Mouse (Mus musculus): ENCODE results near the gene Fam129a. TPM values are rescaled to one million over a fixed set of nuclear protein-coding genes. Genes with fewer than 3 reads are reported as not detected.
A peak's percentile ranks its signal among the peaks of the same experiment; 100 is the strongest.

Gene Fam129a
- total and polyA plus RNA-seq, 3 experiments = 12.9 to 116 (median 101) TPM

DNA sequence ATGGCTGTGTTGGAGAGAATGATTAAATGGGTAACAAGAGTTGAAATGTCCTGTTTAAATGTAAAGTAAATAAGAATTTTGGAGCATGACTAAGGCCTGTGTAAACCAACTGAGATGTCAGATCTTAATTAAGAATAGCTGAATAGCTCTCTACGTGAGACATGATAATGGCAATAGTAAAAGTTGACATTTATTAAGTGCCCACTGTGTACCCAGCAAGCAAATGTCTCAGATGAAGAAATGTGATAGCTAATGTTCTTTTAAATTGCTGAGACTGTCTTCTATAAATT is 13.1 kb downstream of the Fam129a start:
- DNase-seq = no peak

- no peak for DNase-seq
Observed at GRCm38 (mm10) chr1:151584565-151585216, 13.7 kb downstream of the Fam129a start.

DNA sequence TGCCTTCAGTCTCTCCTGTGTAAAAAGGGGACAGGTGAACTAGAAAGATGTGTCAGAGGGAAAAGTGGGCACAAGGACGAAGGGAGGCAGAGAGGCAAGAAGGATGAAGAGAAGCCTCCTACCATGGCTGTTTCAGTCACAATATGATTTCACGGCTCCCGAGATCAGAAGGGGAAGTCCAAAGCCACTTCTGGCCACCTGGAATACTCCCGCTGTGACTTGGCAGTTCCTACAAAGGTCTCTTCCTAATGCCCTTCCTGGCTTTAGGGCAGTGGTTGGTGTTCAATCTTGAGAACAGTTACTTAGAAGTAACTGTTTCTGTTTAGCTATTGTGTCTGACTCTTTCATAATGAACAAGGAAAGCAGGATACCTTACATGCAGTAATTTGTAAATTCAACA is 14.7 kb downstream of the Fam129a start:
- DNase-seq = no peak

DNA sequence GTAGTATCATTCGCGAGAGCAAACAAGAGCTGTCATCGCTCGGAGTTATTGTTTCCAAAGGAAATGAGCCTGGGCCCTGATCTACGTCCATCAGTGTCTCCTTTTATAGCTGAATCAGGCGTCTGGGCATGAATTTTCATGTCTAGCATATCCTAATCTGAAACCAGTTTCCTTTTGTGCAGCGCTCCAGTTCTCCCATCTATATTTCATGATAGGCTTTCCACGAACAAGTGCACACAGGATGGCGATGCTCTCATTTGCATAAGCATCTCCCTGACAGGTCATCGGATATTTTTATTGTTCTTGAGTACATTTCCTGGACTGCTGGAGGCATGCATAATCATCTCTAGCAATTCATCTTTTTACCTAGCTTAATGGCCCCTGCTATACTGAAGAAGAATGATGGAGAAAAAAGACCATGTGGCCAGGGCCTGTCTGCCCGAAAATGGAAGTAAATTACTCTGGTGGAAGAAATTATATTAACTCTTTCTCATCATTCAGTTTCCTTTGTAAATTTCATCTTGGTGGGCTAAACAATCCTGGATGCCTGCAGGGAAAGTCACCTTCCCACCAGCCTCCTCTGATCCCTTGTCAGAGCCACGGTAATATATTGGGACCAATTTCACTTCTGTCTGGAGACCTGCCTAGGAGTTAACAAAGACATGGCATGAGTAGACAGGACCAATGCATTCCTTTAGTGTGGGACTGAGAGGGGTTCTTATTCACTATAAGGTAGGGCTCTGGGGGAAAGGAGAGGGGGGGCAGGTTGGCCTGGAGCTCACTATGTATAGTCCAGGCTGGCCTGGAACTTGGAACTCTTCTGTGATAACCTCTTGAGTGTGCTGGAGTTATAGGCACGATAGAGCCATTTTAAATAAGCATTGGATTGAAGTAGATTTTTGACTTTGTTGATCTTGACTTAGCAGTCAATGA is 21.4 kb downstream of the Fam129a start:
- no peak for DNase-seq

DNA sequence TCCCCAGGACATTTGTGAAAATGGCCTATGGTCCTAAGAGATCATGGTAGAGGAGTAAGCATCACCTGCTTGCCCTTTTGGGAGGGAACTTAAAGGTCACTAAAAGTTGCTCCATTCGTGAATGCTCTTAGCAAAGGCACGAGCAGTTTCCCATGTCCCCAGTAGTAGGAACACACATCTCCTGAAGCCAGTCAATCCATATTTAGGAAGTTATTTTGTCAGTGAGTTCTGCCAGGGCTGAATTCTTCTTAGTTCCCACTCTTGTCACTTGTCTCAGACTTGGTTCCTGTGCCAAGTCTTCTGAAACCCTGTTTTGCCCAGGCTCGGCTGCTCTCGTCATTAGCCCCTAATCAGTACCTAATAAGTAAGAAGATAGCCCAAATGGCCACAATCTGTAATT is 23.9 kb downstream of the Fam129a start:
- no peak for DNase-seq

DNA sequence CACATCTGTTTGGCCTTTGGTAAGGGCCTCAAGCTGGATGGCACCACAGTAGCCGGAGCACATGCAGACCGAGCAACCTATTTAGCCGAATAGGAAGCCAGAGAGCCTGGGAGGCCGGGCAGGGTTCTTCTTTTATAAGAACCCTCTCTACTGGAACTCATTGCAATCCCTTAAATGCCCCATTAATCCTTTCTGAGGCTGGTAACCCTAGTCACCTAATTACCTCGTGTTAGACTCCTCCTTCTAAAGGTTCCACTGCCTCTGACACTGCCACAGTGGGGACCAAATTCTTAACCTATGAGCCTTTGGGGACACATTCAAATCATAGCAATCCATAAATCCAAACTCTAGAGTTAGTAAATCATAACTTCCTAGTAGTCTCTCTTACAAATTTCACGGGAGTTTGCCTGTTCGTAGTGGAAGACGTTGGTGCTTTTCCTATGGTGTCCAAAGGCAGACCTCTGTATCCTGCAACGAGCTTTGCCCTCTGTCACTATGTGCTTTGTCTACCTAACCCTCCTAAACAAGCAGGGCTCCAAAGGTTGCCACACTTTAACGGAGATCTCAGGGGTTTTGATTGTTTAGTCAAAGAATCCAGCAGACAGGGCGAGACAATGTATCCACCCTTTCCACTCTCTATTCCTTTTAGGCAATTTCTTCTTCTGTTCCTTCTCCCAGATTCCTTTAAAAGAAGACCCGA is 24.8 kb downstream of the Fam129a start:
- DNase-seq = no peak

DNA sequence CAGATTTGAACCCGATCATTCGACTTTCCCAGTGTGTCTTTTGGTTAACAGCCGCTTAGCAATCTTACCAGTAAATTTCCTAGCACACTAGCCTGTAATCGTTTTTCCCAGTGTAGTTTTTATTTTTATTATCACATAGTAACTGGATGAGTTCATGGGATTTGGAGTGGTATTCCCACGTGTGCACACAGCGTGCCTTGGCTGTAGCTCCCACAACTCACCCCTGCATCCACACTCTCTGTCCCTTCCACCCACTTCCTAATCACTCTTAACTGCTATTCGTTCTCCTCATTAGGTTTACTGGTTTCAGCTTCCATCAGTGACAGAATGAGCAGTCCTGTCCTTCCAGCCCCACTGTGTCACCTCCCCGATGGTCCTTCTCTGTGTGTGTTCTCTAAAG is 25.6 kb downstream of the Fam129a start:
- no peak for DNase-seq

- DNase-seq = no peak
Observed at GRCm38 (mm10) chr1:151597677-151598297, 26.8 kb downstream of the Fam129a start.

DNA sequence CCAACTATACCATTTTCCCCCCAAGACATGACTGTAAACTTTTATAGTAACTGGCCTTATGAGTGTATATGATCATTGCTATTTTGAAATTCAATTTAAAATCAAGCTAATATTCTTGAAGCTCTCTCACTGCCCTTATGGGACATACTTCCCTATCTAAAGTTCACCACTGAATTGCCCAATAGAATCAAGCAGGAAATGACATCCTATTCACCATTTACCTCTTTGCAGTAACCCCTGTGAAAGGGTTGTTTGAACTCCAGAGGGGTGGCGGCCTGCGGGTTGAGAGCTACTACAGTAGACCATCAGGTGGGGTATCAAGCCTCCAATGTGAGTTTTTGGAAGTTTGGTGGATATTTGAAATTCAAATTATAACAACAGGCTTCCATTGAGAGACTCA is 27.9 kb downstream of the Fam129a start:
- DNase-seq = no peak

- no peak for DNase-seq
Observed at GRCm38 (mm10) chr1:151604328-151604727, 33.3 kb downstream of the Fam129a start.

GRCm38 (mm10) chr1:151607957-151608356 is 37.0 kb downstream of the Fam129a start:
- peak; percentile 80 for DNase-seq

DNA sequence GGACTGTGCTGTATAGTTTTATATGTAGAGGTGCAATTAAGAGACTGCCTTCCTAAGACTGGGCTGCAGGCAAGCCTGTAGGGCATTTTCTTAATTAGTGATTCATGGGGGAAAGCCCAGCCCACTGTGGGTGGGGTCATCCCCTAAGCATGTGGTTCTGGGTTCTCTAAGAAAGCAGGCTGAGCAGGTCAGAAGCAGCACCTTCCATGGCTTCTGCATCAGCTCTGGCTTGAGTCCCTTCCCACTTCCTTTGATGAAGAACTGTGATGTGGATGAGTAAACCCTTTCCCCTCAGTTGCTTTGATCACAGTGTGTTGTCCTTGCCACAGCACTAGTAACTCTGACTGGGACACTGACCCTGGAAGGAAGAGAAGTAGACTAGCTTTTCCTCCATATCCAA is 39.6 kb downstream of the Fam129a start:
- peak; percentile 56 for DNase-seq

- no peak for DNase-seq
Observed at GRCm38 (mm10) chr1:151614320-151614935, 43.4 kb downstream of the Fam129a start.

DNA sequence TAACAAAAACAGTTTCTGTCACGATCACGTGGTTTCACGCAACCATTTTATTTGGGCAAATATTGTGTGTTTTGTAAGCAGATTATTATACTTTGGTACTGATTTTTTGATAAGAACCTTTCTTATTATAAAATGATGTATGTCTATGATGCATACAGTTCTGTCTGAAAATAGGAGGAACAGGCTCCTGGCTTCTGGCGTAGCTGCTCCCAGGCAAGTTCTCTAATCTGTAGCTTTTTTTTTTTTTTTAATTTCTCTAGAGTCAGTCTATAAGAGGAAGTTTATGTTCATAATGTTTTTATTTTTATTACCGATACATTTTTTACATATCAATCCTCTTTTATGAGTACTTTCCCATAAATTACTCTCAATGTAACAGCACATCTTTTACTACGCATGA is 44.6 kb downstream of the Fam129a start:
- DNase-seq = no peak

- peak; percentile 82 for DNase-seq
Observed at GRCm38 (mm10) chr1:151616555-151617205, 45.7 kb downstream of the Fam129a start.

- no peak for DNase-seq
Observed at GRCm38 (mm10) chr1:151618251-151618650, 47.3 kb downstream of the Fam129a start.

DNA sequence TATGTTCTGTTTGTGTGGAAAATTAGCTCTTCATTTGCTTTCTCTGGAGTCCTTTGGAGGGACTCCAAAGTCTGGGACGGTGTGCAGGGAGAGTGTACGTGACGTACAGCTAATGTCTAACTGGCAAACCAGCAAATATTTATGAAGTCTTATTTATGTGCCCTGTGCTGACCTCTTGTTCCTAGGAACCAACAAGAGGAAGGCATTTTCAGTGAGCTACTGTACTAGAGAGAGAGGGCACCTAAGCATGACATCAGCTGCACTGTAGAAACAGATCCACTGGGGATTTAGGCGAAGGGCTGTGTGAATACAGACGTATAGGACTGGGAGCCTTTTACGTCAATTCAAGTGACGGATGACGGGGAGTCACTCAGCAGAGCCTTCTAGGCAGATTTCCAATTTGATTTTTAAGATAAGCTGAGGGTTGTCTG is 48.3 kb downstream of the Fam129a start:
- peak; percentile 32 for DNase-seq

- DNase-seq = no peak
Observed at GRCm38 (mm10) chr1:151620730-151621129, 49.7 kb downstream of the Fam129a start.

- DNase-seq = no peak
Observed at GRCm38 (mm10) chr1:151624442-151625226, 53.6 kb downstream of the Fam129a start.

- no peak for DNase-seq
Observed at GRCm38 (mm10) chr1:151625260-151625659, 54.3 kb downstream of the Fam129a start.

GRCm38 (mm10) chr1:151625690-151626089 is 54.7 kb downstream of the Fam129a start:
- no peak for DNase-seq
